Mouse (Mus musculus) testis, adult 2 months (tissue): Measurements from ENCODE around the gene Mthfd2l.

Experiments
- CTCF ChIP-seq: fragments of 200-500 bp; IDR thresholded peaks from 2 replicates; pipeline ENCODE4 v1.5.1; 2012; ENCODE audit warnings: low read depth, mild to moderate bottlenecking, inconsistent platforms, low read length, moderate library complexity; ENCODE audit not compliant: control insufficient read depth, insufficient read depth, insufficient replicate concordance
- POLR2A ChIP-seq: fragments of 200-500 bp; IDR thresholded peaks from 2 replicates; pipeline ENCODE4 v1.6.1; 2012; ENCODE audit warnings: low read depth, mild to moderate bottlenecking, inconsistent platforms, low read length, moderate library complexity; ENCODE audit not compliant: control insufficient read depth

DNA sequence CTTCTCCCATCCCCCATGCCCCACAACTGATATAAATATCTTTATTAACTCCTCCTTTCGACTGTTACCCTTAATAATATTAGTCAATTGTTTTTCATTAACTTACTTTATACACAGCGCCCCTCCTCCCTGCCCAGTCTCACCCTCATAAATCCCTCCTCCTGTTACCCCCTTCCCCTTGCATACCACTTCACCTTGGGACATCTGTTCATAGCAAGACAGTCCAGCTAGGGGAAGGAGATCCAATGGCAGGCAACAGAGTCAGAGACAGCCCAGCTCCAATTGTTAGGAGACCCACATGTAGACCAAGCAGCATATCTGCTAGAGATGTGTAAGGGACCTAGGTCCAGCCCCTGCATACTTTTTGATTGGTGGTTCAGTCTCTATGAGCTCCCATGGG, 108.0 kb downstream of the Mthfd2l start:
- TF ChIP-seq POLR2A = no peak
- TF ChIP-seq CTCF = no peak
